Comparison of ENCODE assay signal across 23 mouse cellular contexts in genomic region chr5:142882471-142882870, GRCm38 (mm10).
"Had no signal": no experiment of that assay in that cellular context is flagged by ENCODE, and none has a peak within 500 bp of the region (broad histone marks: within the 10 kb centered on the region; RNA-seq: fewer than 3 reads in every experiment).

No protein-coding gene starts in this region.

- DNase-seq: heart, postnatal 14 days; heart, postnatal 36 days; heart, postnatal 4 days; layer of hippocampus, adult 9-11 months; layer of hippocampus, postnatal 36 days had no signal

- H3K9ac ChIP-seq: heart, embryonic 13.5 days; heart, embryonic 15.5 days; hindbrain, embryonic 14.5 days; hindbrain, embryonic 15.5 days; intestine, embryonic 15.5 days; kidney, embryonic 15.5 days had no signal

- ATAC-seq: hindbrain, embryonic 16.5 days; hindbrain, postnatal 0 days; inflammation-experienced regulatory T-cells, adult 6 months; intestine, embryonic 15.5 days; intestine, embryonic 16.5 days; intestine, postnatal 0 days had no signal

- H3K4me3 ChIP-seq: heart, embryonic 10.5 days; heart, embryonic 13.5 days; heart, embryonic 15.5 days; hindbrain, embryonic 10.5 days; hindbrain, embryonic 12.5 days; hindbrain, embryonic 13.5 days; hindbrain, embryonic 15.5 days; intestine, embryonic 15.5 days; kidney, embryonic 15.5 days; layer of hippocampus, adult 2 months; left cerebral cortex, adult 2 months had no signal

- H3K27me3 ChIP-seq: heart, embryonic 13.5 days; heart, embryonic 15.5 days; hindbrain, embryonic 12.5 days; hindbrain, embryonic 13.5 days; hindbrain, embryonic 15.5 days; intestine, embryonic 15.5 days; kidney, embryonic 15.5 days had no signal

- H3K9me3 ChIP-seq: heart, embryonic 10.5 days; heart, embryonic 13.5 days; heart, embryonic 15.5 days; hindbrain, embryonic 10.5 days; hindbrain, embryonic 12.5 days; hindbrain, embryonic 13.5 days; hindbrain, embryonic 15.5 days; intestine, embryonic 15.5 days; kidney, embryonic 15.5 days had no signal

- H3K27ac ChIP-seq: hindbrain, embryonic 15.5 days; hindbrain, postnatal 0 days; left cerebral cortex, adult 2 months had no signal

- H3K4me2 ChIP-seq: heart, embryonic 11.5 days; heart, embryonic 13.5 days; heart, embryonic 15.5 days; hindbrain, embryonic 12.5 days; hindbrain, embryonic 13.5 days; hindbrain, embryonic 14.5 days; hindbrain, embryonic 15.5 days; intestine, embryonic 15.5 days; kidney, embryonic 15.5 days had no signal
